Mouse (Mus musculus) forebrain, embryonic 14.5 days (tissue): Measurements from ENCODE around the gene Itfg1. TPM values are rescaled to one million over a fixed set of nuclear protein-coding genes. Genes with fewer than 3 reads are reported as not detected.
A peak's percentile ranks its signal among the peaks of the same experiment; 100 is the strongest.
"Not testable (repeated sequence)": the region's sequence is repeated elsewhere in the genome, so short reads cannot be mapped to it uniquely, and the experiment has no call there.

Experiments used
- ATAC-seq: fragments of 200-750 bp; cut with Nextera tagmentation; 2 replicates; pipeline ENCODE4 v1.8.0; 2017; ENCODE audit warnings: mild to moderate bottlenecking, moderate library complexity
- DNase-seq: peaks from one replicate; pipeline ENCODE4 v3.0.0-alpha.2; 2015; ENCODE audit warnings: low spot score
- H3K27ac ChIP-seq: fragments of 300-500 bp; sonication (generic); 2 replicates; pipeline ENCODE4 v1.5.1; 2014; ENCODE audit warnings: low read depth, mild to moderate bottlenecking, control low read depth, low read length, moderate library complexity
- H3K27me3 ChIP-seq: fragments of 300-500 bp; sonication (generic); replicated peaks from 2 replicates; pipeline ENCODE4 v1.6.1; 2014; ENCODE audit warnings: low read length, control low read depth, mixed read lengths; ENCODE audit not compliant: control insufficient read depth, insufficient read depth
- H3K36me3 ChIP-seq: fragments of 300-500 bp; sonication (generic); 2 replicates; pipeline ENCODE4 v1.6.1; 2014; ENCODE audit warnings: low read length, control low read depth; ENCODE audit not compliant: control insufficient read depth, insufficient read depth
- H3K4me1 ChIP-seq: fragments of 300-500 bp; sonication (generic); 2 replicates; pipeline ENCODE4 v1.6.1; 2014; ENCODE audit warnings: antibody characterized with exemption, low read length, control low read depth; ENCODE audit not compliant: control insufficient read depth, insufficient read depth
- H3K4me2 ChIP-seq: fragments of 300-500 bp; sonication (generic); 2 replicates; pipeline ENCODE4 v1.6.1; 2014; ENCODE audit warnings: mild to moderate bottlenecking, control low read depth, low read length
- H3K4me3 ChIP-seq: fragments of 300-500 bp; sonication (generic); 2 replicates; pipeline ENCODE4 v1.5.1; 2014; ENCODE audit warnings: low read depth, low read length, control low read depth
- H3K9ac ChIP-seq: fragments of 300-500 bp; sonication (generic); 2 replicates; pipeline ENCODE4 v1.6.1; 2014; ENCODE audit warnings: mild to moderate bottlenecking, low read length, control low read depth, moderate library complexity
- H3K9me3 ChIP-seq: fragments of 300-500 bp; sonication (generic); replicated peaks from 2 replicates; pipeline ENCODE4 v1.6.1; 2016; ENCODE audit warnings: low read length, control low read depth, mixed read lengths; ENCODE audit not compliant: control insufficient read depth
- WGBS: fragments of 180-500 bp; shearing (Covaris S2); extraction: QIAGEN DNeasy Blood & Tissue Kit; methylation state at CpG from one replicate; pipeline ENCODE4 v1.1.7; 2014; 5-methylcytosine and 5-hydroxymethylcytosine counted together
- polyA plus RNA-seq: library from polyadenylated mRNA; unstranded; fragments of >200 nt; fragmentation: Nextera tagmentation; extraction: Ambion mirVana; gene quantifications from 2 replicates; pipeline ENCODE4 v1.2.1, GENCODE M21; 2014

Itfg1 gene
- polyA plus RNA-seq, 1 experiment from 2014 or later = 173 TPM

DNA sequence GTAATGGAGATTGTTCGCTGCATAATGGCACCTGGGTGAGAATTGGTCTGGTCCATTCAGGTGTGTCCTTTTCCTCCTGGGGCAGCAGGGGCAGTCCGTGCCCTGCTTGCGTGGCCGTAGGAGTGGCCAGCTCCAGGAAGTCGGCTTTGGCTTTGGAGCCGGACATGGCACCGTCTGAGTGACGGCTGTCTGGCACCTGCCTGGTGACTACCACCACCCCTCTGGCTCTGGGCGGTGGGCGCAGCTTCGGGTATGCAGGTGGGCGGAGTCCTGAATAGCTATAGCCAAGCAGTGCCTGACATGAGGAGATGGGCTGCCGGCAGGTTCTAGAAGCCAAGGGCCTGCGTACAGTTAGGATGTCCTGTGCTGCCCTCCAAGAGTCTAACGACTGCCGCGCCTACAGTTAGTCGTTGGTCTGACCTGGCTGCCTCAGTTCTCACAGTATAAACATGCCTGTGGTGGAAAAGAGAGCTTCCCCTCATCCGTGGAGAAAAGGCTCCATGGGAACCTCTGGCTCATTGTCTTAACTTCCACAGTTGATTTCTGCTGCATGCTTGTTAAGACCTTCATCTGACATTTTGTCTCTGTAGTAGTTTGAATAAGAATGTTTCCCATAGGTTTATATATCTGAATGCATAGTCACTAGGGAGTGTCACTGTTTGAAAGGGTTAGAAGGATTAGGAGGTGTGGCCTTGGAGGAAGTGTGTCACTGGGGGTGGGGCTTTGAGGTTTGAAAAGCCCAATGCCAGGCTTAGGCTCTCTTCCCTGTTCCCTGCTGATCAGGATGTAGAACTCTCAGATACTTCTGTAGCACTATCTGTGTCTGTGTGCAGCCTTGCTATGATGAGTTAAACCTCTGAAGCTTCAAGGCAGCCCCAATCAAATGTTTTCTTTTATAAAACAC, 13.8 kb upstream of the Itfg1 start:
- 89% methylated on average over 19 of the region's 19 CpGs for WGBS

DNA sequence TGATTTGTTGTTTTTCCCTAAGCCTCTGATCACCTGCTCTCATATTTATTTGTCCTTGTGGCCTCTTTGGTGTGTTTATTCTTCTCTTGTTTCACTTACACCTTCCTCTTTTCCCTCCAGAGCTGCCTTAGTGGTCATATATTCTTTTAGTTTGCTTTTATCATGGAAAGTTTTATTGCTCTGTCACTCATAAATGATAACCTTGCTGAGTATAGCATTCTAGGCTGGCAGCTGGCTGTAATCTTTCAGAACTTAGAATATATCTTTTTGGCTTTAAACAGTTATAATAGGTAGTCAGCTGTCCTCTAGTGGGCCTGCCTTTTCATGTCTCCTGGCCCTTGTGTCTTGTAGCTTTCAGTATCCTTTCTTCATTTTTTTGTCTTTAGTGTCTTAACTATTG, 5.2 kb upstream of the Itfg1 start:
- Histone ChIP-seq H3K4me3 (no peak overlapping the region), H3K27ac (no peak overlapping the region), H3K4me2 (no peak overlapping the region), H3K9ac (no peak overlapping the region), H3K4me1 (0 out of 2 replicates have a peak, but pooled peaks cover 5% of the 10 kb centered on the region), H3K36me3 (no peaks in the 10 kb centered on the region), H3K27me3 (no peaks in the 10 kb centered on the region), H3K9me3 (no peaks in the 10 kb centered on the region; the same call in 1 of the 2 replicates)
- DNase-seq = no peak
- ATAC-seq = no peak

More for the DNA sequence above, 13.8 kb upstream of the Itfg1 start:
- Histone ChIP-seq H3K4me1 (no peaks in the 10 kb centered on the region), H3K36me3 (no peaks in the 10 kb centered on the region), H3K9me3 (no peaks in the 10 kb centered on the region), H3K4me2 (no peak overlapping the region), H3K27ac (no peak overlapping the region), H3K9ac (no peak overlapping the region), H3K4me3 (no peak overlapping the region), H3K27me3 (no peaks in the 10 kb centered on the region)
- ATAC-seq = no peak
- DNase-seq = no peak

DNA sequence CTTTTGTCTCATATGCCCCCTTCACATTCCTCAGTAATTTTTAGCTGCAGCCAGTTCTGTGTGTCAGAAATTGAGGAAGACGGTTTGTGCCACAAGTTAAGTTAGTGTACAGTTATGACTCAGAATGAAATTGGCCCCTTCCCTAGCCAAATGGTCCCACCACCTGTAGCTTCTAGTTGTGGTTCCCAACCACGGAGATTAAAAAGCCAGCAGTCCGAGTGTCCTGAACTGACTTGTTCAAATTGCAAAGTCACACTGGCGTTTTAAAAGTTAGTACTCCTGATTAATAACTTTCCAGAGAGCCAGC, 721 bp upstream of the Itfg1 start:
- H3K9me3 ChIP-seq = no peaks in the 10 kb centered on the region; the same call in 1 of the 2 replicates
- no peak for ATAC-seq
- H3K27ac ChIP-seq = no peak overlapping the region
- no peak for DNase-seq
- no peaks in the 10 kb centered on the region for H3K27me3 ChIP-seq
- peak overlapping the region; percentile 66 for H3K4me2 ChIP-seq
- peaks cover 6% of the 10 kb centered on the region; the same call in 1 of the 2 replicates for H3K36me3 ChIP-seq
- H3K9ac ChIP-seq = peak overlapping the region; percentile 92
- H3K4me1 ChIP-seq = peaks cover 12% of the 10 kb centered on the region
- WGBS = 12% methylated on average over 4 of the region's 4 CpGs
- peak overlapping the region; percentile 91 for H3K4me3 ChIP-seq

DNA sequence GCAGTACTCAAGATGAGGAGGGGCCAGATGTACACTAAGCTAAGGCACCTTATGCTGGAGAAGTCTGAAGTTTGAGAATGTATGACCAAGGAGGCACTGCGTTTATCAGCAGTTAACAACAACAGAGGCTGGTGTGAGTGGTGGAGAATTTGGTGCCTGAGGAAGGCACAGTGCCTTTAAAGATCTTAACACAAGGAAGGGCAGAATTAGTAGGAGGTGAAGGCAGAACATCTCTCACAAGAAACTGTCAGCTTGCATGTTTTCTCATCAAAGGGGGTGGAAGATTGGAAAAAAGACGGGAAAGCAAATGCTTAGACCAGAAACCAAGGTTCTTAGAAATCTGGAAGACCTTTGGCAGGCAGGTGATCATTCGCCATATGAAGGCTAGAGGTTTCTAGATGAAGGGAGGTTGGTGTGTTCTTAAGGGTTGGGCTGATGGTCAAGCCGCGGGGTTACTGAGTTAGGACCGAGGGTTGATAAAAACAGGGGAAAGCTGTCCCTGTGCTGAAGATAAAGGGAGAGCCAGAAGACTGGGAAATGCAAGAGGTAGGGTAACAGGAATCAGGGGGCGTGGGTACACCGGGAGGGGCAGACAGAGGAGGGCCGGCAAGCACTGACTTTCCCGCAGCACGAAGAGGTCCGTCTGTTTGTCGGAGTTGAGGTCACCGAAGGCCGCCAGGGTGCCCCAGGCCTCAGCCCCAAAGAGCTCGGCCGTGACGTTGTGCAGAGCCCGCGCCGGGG, 635 bp downstream of the Itfg1 start:
- Histone ChIP-seq H3K36me3 (peaks cover 12% of the 10 kb centered on the region), H3K4me2 (peak overlapping the region; percentile 66), H3K9ac (peak overlapping the region; percentile 92), H3K27ac (peak overlapping the region; percentile 97), H3K4me3 (peak overlapping the region; percentile 91), H3K4me1 (peaks cover 12% of the 10 kb centered on the region), H3K9me3 (no peaks in the 10 kb centered on the region; the same call in 1 of the 2 replicates), H3K27me3 (no peaks in the 10 kb centered on the region)
- no peak for ATAC-seq
- WGBS = under 1% methylated on average over 21 of the region's 21 CpGs
- no peak for DNase-seq

DNA sequence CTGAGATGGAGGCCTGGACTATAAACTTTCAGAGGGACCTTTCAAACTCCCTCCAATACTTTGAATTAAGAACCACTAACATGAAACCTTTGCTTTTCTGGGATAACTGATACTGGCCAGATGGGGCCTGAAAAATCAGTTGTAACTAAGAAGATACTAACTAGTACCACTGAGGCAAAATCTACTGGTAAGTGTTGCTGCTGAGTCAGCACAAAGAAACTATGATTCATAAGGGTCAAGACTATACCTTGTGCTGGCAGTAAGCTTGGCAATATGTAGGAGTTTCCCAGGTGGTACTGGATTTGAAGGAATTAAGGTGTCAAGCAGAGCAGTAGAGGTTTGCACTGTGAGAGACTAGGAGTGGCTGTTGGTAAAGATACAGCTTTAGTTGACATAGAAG, 27.1 kb downstream of the Itfg1 start:
- H3K36me3 ChIP-seq = peaks cover 4% of the 10 kb centered on the region; the same call in 1 of the 2 replicates
- no peak for ATAC-seq

DNA sequence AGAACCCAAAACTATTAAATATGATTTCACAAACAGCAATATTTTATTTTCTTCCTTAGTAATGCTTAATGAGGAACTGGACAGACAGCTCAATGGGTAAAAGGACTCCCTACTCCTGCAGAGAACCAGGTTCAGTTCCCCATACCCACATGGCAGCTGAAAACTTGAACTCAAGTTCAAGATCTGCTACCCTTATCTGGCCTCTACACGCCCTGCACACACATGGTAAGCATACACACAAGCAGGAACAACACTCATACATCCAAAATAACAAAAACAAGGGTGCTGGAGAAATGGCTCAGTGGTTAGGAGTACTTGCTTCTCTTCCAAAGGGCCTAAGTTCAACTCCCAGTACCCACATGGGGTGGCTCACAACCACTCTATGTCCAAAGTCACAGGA, 39.3 kb downstream of the Itfg1 start:
- ATAC-seq (no peak), DNase-seq (no peak)
- Histone ChIP-seq H3K9me3 (no peaks in the 10 kb centered on the region), H3K9ac (no peak overlapping the region), H3K4me1 (no peaks in the 10 kb centered on the region), H3K4me3 (no peak overlapping the region), H3K27ac (no peak overlapping the region), H3K4me2 (no peak overlapping the region), H3K27me3 (no peaks in the 10 kb centered on the region), H3K36me3 (peaks cover 14% of the 10 kb centered on the region; the same call in 1 of the 2 replicates)
- 88% methylated on average over 1 of the region's 1 CpGs for WGBS

More for the DNA sequence above, 27.1 kb downstream of the Itfg1 start:
- Histone ChIP-seq H3K4me2 (no peak overlapping the region), H3K9me3 (no peaks in the 10 kb centered on the region), H3K27ac (no peak overlapping the region), H3K9ac (no peak overlapping the region), H3K4me1 (no peaks in the 10 kb centered on the region), H3K27me3 (no peaks in the 10 kb centered on the region), H3K4me3 (no peak overlapping the region)
- DNase-seq = no peak

DNA sequence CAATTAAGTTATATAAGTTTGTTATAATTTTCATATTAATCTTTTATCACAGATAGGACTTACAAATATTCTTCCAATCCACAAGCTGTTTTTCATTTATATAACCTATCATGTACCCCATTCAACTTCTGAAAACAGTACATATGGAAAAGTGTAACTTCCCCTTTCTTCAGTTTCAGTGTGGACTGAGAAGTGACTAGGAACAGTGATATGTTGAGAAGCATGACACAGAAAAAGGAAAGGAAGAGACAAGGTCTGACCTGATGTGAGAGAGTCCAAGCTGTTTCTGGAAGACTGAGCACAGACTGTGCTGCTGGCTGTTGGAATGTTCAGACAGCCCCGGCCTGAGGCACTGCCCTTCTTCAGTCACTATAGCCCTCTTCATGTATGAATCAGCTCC, 40.6 kb downstream of the Itfg1 start:
- H3K4me2 ChIP-seq = no peak overlapping the region
- no peak overlapping the region for H3K4me3 ChIP-seq
- no peaks in the 10 kb centered on the region for H3K9me3 ChIP-seq
- H3K4me1 ChIP-seq = no peaks in the 10 kb centered on the region
- no peak overlapping the region for H3K27ac ChIP-seq
- no peak overlapping the region for H3K9ac ChIP-seq
- DNase-seq = no peak
- no peak for ATAC-seq
- 88% methylated on average over 1 of the region's 1 CpGs for WGBS
- H3K36me3 ChIP-seq = 0 out of 2 replicates have a peak, but pooled peaks cover 9% of the 10 kb centered on the region
- no peaks in the 10 kb centered on the region for H3K27me3 ChIP-seq

DNA sequence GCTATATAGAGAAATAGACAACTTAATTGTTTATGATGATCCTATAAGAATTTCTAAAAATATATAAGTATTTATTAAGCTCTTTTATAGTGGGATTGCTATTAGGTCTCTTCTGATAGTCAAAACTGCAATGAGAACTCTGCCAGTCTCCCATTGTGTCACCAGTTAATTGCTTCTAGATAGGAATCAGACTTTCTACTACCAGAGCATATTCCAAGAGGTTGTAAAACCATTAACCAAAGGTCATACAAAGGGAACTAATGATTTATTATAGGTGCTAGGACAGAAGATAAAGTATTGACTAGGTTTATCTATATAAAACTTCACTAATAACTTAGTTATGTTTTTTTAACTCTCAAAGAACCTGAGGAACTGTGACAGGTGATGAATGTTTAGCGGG, 44.3 kb downstream of the Itfg1 start:
- not testable (repeated sequence) for H3K36me3 ChIP-seq, H3K4me1 ChIP-seq, H3K27ac ChIP-seq, H3K27me3 ChIP-seq, H3K4me2 ChIP-seq, H3K9me3 ChIP-seq, H3K4me3 ChIP-seq, ATAC-seq, H3K9ac ChIP-seq, DNase-seq
- WGBS = 100% methylated on average over 1 of the region's 1 CpGs

DNA sequence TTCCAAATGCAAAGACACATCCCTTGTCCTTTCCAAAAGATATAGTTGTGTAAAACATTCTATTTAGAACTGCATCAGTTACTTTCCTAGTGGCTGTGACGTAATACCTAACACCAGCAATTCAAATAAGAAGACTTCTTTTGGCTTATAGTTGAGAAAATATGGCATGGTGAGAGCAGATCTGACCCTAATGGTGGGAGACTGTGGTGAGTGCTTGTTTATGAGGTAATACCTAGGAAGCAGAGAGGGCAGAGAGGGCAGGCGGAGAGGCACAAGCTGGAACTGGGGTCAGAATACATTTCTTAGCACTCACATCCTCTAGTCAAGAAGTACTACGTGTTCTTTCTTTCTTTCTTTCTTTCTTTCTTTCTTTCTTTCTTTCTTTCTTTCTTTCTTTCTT, 52.4 kb downstream of the Itfg1 start:
- Histone ChIP-seq H3K27me3 (no peaks in the 10 kb centered on the region), H3K4me2 (no peak overlapping the region), H3K9ac (no peak overlapping the region), H3K4me3 (no peak overlapping the region), H3K4me1 (no peaks in the 10 kb centered on the region), H3K36me3 (no peaks in the 10 kb centered on the region), H3K27ac (no peak overlapping the region), H3K9me3 (no peaks in the 10 kb centered on the region)
- WGBS = 83% methylated on average over 3 of the region's 3 CpGs
- DNase-seq (no peak), ATAC-seq (no peak)
